Mouse (Mus musculus): ENCODE data around the gene Pla2g1b. TPM values are rescaled to one million over a fixed set of nuclear protein-coding genes. Genes with fewer than 3 reads are reported as not detected.
A peak's percentile ranks its signal among the peaks of the same experiment; 100 is the strongest.
"Not testable (repeated sequence)": the region's sequence is repeated elsewhere in the genome, so short reads cannot be mapped to it uniquely, and the experiment has no call there.

Pla2g1b gene
- polyA plus RNA-seq, 1 experiment from 2014 or later = not detected

DNA sequence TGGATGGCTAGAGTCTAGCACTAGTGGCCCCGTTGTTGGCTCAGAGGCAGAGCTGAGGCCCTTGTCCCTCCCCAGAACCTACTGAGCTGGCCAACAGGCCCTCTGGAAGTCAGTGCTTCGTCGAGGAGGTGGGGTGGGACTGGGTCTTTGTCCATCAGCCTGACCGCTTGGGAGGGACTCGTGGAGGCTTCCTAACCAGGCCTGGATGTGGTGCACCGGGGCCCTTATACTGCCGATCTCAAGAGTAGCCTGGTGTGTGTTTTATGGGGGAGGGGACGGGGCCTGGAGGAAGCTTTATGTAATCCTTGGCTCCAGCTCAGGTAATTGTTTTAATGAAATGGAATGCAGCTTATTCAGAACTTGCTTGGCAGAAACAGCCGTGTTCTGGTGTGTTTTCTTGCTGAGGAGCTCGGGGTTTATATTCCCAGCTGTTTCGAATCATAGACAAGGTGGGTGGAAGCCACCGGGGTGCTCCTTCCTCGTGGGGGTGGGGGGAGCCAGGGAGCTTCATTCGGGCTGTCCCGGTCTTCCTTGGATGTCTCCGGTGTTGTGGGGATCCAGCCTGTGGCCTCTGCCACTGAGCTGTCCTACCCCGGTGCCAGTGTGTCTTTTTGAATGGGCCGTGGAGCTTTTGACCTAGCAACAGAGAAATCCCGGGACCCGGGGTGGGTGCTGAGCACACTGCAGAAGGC lies 49.0 kb downstream of the Pla2g1b start:
- 64% methylated on average over 20 of the region's 20 CpGs for WGBS
- Histone ChIP-seq H3K4me3 (replicated peaks) (no peak overlapping the region), H3K4me1 (peaks cover 17% of the 10 kb centered on the region), H3K9ac (no peak overlapping the region), H3K9me3 (no peaks in the 10 kb centered on the region), H3K27ac (peak overlapping the region; percentile 54), H3K27me3 (no peaks in the 10 kb centered on the region), H3K36me3 (replicated peaks) (no peaks in the 10 kb centered on the region), H3K4me2 (no peak overlapping the region)
- no peak for ATAC-seq (ENCODE audit: low FRiP score)

DNA sequence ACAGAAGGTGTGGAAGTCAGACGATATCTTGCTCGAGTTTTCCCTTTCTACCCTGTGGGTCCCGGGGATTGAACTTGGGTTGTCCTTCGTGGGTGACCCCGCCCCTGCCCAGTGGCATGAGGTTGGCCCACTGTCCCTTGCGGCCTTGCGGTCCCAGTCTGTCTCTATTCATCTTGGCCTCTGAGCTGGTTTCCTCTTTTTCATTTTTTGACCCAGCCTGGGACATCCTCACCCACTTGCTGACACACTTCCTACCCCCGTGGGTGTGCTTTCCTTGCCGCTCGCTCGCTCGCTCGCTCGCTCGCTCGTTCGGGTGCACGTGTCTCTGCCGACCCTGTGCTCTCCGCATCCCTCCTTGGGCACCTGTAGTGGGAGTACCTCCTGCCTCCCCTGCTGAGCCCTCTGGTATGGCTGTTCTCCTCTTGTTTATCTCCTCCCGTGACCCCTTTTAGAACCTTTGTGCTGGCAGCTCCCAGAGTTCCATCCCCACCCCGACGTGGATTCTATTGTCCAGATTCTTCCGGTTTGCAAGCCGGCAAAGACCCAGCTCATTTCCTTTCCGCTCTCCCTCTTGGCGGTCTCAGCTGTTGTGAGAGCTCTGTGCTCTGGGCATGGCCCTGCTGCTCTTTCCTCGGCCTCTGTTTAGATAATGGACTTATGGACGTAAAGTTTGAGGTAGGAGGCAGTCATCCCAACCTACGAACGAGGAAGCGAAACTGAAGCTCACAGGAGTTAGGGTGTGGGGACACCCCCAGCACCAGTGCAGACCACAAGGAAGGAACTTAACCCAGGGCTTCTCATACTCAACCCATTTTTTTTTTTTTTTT lies 50.2 kb downstream of the Pla2g1b start:
- no peak overlapping the region for H3K27ac ChIP-seq
- no peak overlapping the region for H3K4me2 ChIP-seq
- no peak for ATAC-seq (ENCODE audit: low FRiP score)
- H3K9ac ChIP-seq = no peak overlapping the region
- H3K4me3 ChIP-seq (replicated peaks) = no peak overlapping the region
- no peaks in the 10 kb centered on the region for H3K9me3 ChIP-seq
- WGBS = 83% methylated on average over 32 of the region's 32 CpGs
- peaks cover 14% of the 10 kb centered on the region for H3K4me1 ChIP-seq
- no peaks in the 10 kb centered on the region for H3K36me3 ChIP-seq (replicated peaks)
- no peaks in the 10 kb centered on the region for H3K27me3 ChIP-seq

- Histone ChIP-seq H3K27me3 (no peaks in the 10 kb centered on the region), H3K36me3 (replicated peaks) (no peaks in the 10 kb centered on the region), H3K4me1 (peaks cover 18% of the 10 kb centered on the region), H3K9ac (no peak overlapping the region), H3K27ac (no peak overlapping the region), H3K4me3 (replicated peaks) (no peak overlapping the region), H3K4me2 (no peak overlapping the region), H3K9me3 (no peaks in the 10 kb centered on the region)
- ATAC-seq (ENCODE audit: low FRiP score) = no peak
- 95% methylated on average over 7 of the region's 7 CpGs for whole genome bisulfite sequencing
Observed at GRCm38 (mm10) chr5:115516908-115517307, 50.8 kb downstream of the Pla2g1b start.

GRCm38 (mm10) chr5:115517501-115517900 lies 51.4 kb downstream of the Pla2g1b start:
- 96% methylated on average over 9 of the region's 9 CpGs for WGBS
- Histone ChIP-seq H3K4me1 (peaks cover 20% of the 10 kb centered on the region), H3K27ac (no peak overlapping the region), H3K9ac (no peak overlapping the region), H3K27me3 (no peaks in the 10 kb centered on the region), H3K4me2 (no peak overlapping the region), H3K4me3 (replicated peaks) (no peak overlapping the region), H3K36me3 (replicated peaks) (no peaks in the 10 kb centered on the region), H3K9me3 (no peaks in the 10 kb centered on the region)
- ATAC-seq (ENCODE audit: low FRiP score) = no peak

GRCm38 (mm10) chr5:115518214-115518613 lies 52.2 kb downstream of the Pla2g1b start:
- not testable (repeated sequence) for H3K9me3 ChIP-seq; H3K27ac ChIP-seq; H3K36me3 ChIP-seq (replicated peaks); H3K9ac ChIP-seq; ATAC-seq (ENCODE audit: low FRiP score); H3K4me3 ChIP-seq (replicated peaks); H3K4me2 ChIP-seq; H3K27me3 ChIP-seq
- 92% methylated on average over 8 of the region's 8 CpGs for WGBS
- peaks cover 20% of the 10 kb centered on the region for H3K4me1 ChIP-seq

DNA sequence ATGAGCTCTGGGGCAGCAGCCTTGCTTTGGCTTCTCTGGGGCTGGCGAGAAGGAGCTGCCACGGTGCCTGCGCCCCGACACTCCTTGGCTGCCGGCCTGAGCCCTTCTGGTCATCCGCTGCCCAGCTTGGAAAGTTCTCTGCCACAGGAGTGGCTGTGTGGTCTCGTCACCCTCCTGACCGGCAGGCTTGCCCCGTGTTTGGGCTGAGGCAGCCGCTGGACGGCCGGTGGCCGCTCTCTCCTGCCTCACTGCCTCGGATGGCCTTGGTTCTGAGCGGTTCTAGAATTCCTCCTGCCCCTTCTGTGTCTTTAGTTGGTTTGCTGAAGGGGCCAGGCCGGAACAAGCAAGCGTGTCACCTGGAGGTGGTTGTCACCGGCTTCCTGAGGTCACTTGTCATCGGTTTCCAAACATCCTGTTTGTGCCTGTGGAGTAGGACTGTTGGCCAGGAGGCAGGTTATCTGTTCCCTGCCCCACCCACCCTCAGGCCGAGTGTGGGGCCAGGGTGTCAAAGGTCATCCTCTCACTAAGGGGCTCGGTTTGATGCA lies 54.3 kb downstream of the Pla2g1b start:
- H3K9me3 ChIP-seq = no peaks in the 10 kb centered on the region
- WGBS = 84% methylated on average over 21 of the region's 21 CpGs
- H3K4me3 ChIP-seq (replicated peaks) = no peak overlapping the region
- peaks cover 18% of the 10 kb centered on the region for H3K4me1 ChIP-seq
- no peak overlapping the region for H3K9ac ChIP-seq
- H3K4me2 ChIP-seq = no peak overlapping the region
- 0 out of 2 replicates have a peak overlapping the region, but pooled peaks have one; percentile 13 for H3K27ac ChIP-seq
- H3K27me3 ChIP-seq = no peaks in the 10 kb centered on the region
- H3K36me3 ChIP-seq (replicated peaks) = no peaks in the 10 kb centered on the region
- ATAC-seq (ENCODE audit: low FRiP score) = no peak

- Histone ChIP-seq H3K4me1 (peaks cover 18% of the 10 kb centered on the region), H3K4me3 (replicated peaks) (no peak overlapping the region), H3K4me2 (no peak overlapping the region), H3K36me3 (replicated peaks) (no peaks in the 10 kb centered on the region), H3K27ac (no peak overlapping the region), H3K9ac (no peak overlapping the region), H3K27me3 (no peaks in the 10 kb centered on the region), H3K9me3 (no peaks in the 10 kb centered on the region)
- 82% methylated on average over 20 of the region's 21 CpGs for WGBS
- ATAC-seq (ENCODE audit: low FRiP score) = no peak
Observed at GRCm38 (mm10) chr5:115521553-115522461, 55.7 kb downstream of the Pla2g1b start.

GRCm38 (mm10) chr5:115522531-115522930 lies 56.5 kb downstream of the Pla2g1b start:
- H3K4me2 ChIP-seq = no peak overlapping the region
- no peak overlapping the region for H3K27ac ChIP-seq
- no peaks in the 10 kb centered on the region for H3K27me3 ChIP-seq
- ATAC-seq (ENCODE audit: low FRiP score) = no peak
- H3K9ac ChIP-seq = no peak overlapping the region
- no peak overlapping the region for H3K4me3 ChIP-seq (replicated peaks)
- no peaks in the 10 kb centered on the region for H3K36me3 ChIP-seq (replicated peaks)
- 77% methylated on average over 4 of the region's 4 CpGs for WGBS
- no peaks in the 10 kb centered on the region for H3K9me3 ChIP-seq
- H3K4me1 ChIP-seq = peaks cover 18% of the 10 kb centered on the region

DNA sequence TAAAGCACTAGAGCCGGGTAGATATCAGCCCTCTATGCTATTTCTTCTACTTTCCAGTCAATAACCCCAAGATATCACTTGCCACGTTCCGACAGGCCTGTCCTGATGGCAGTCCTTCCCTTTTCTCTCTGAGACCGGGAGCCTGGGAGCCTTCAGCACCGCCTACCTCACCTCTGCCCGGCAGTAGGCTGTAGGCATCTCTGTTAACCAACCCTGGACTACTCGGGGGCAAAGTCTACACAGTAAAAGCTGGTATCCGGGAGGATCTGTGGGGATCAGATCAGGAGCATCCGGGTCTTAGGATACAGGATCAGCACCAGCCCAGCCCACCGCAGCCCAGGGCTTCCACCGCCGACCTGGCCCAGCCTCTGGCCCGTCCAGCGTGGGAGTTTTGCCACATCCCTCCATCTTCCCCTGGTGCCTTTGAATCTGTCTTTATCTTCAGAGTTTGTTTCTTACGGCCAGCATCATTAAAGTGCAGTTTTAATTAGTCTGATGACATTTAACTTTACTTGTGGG lies 57.0 kb downstream of the Pla2g1b start:
- WGBS = 81% methylated on average over 15 of the region's 15 CpGs
- Histone ChIP-seq H3K4me2 (no peak overlapping the region), H3K27me3 (no peaks in the 10 kb centered on the region), H3K27ac (no peak overlapping the region), H3K9ac (no peak overlapping the region), H3K9me3 (no peaks in the 10 kb centered on the region), H3K4me3 (replicated peaks) (no peak overlapping the region), H3K4me1 (peaks cover 18% of the 10 kb centered on the region), H3K36me3 (replicated peaks) (no peaks in the 10 kb centered on the region)
- ATAC-seq (ENCODE audit: low FRiP score) = no peak

DNA sequence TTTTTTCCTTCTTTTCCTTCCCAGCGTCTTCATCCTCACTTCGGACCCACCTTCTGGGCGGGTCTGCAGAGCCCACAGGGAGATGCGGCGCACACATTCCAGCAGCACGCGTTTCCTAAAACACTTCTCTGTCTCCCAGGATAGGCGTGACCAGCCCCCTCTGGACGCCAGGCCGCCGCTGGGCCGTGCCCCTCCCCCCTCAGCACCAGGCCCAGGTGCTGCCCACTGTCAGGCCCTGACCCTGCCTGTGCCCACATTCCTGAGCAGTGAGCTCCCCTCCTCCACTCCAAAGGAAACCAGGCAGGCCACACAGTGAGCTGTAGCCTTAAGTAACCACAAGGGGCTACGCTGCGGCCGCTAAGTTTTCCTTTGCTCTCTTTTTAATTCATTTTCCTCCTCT lies 57.9 kb downstream of the Pla2g1b start:
- no peak overlapping the region for H3K27ac ChIP-seq
- H3K4me2 ChIP-seq = no peak overlapping the region
- no peak for ATAC-seq (ENCODE audit: low FRiP score)
- no peaks in the 10 kb centered on the region for H3K36me3 ChIP-seq (replicated peaks)
- 8% methylated on average over 15 of the region's 15 CpGs for WGBS
- no peaks in the 10 kb centered on the region for H3K27me3 ChIP-seq
- no peak overlapping the region for H3K4me3 ChIP-seq (replicated peaks)
- H3K4me1 ChIP-seq = peaks cover 18% of the 10 kb centered on the region
- no peaks in the 10 kb centered on the region for H3K9me3 ChIP-seq
- H3K9ac ChIP-seq = no peak overlapping the region

Measured in forebrain, embryonic 12.5 days (tissue).